Mouse (Mus musculus): ENCODE measurements around the gene Syngr2.

Syngr2 gene

GRCm38 (mm10) chr11:117863174-117863856 is 53.8 kb downstream of the Syngr2 start:
- no peak for DNase-seq (ENCODE audit: low spot score in 2 of 2)

Measured in frontal cortex, postnatal 10 days (tissue).